8 mouse cellular contexts compared by ENCODE assay signal in genomic region chr16:44502895-44503575, GRCm38 (mm10). TPM values are rescaled to one million over a fixed set of nuclear protein-coding genes. Genes with fewer than 3 reads are reported as not detected.
DNase-seq lines count a peak whose midpoint lies in the region; ATAC-seq and TF ChIP-seq lines count a peak whose summit lies in the region.
"Had no signal": no experiment of that assay in that cellular context is flagged by ENCODE, and none has a peak within 500 bp of the region (broad histone marks: within the 10 kb centered on the region; RNA-seq: fewer than 3 reads in every experiment).

No protein-coding gene starts in this region.

- peaks cover 5% of the 10 kb centered on the region for H3K9me3 ChIP-seq in heart, embryonic 10.5 days
- H3K9me3 ChIP-seq in limb, embryonic 14.5 days (ENCODE audit: control insufficient read depth, low read length), result no peaks in the 10 kb centered on the region

- H3K27ac ChIP-seq in heart, embryonic 10.5 days, result peak overlapping the region; percentile 5; the same call in 1 of the 2 replicates
- H3K27ac ChIP-seq in limb, embryonic 14.5 days (replicated peaks; ENCODE audit: low read depth, low read length), result 0 out of 2 replicates have a peak overlapping the region, but pooled peaks have one; percentile 8
- H3K27ac ChIP-seq: forebrain, embryonic 10.5 days had no signal

- TF ChIP-seq POLR2A in limb, embryonic 14.5 days (IDR thresholded peaks at IDR 0.05; ENCODE audit: borderline replicate concordance, extremely low read depth, insufficient read depth, insufficient read length), result no peak

- no peak overlapping the region for H3K9ac ChIP-seq in limb, embryonic 14.5 days (ENCODE audit: low read depth, low read length, severe bottlenecking)

- no peak overlapping the region for H3K4me2 ChIP-seq in limb, embryonic 14.5 days (replicated peaks; ENCODE audit: low read depth, low read length, severe bottlenecking)

- WGBS in heart, embryonic 10.5 days, result 57% methylated on average over 8 of the region's 8 CpGs
- 74% methylated on average over 8 of the region's 8 CpGs for WGBS in limb, embryonic 14.5 days

- peaks cover 19% of the 10 kb centered on the region for H3K4me1 ChIP-seq in heart, embryonic 10.5 days
- H3K4me1 ChIP-seq in limb, embryonic 14.5 days (ENCODE audit: control insufficient read depth, insufficient read depth, low read length), result peaks cover 23% of the 10 kb centered on the region

- H3K27me3 ChIP-seq in heart, embryonic 10.5 days (ENCODE audit: insufficient read depth, poor library complexity, severe bottlenecking), result no peaks in the 10 kb centered on the region
- H3K27me3 ChIP-seq in limb, embryonic 14.5 days (ENCODE audit: control insufficient read depth, insufficient read depth, low read length), result no peaks in the 10 kb centered on the region

- no peak overlapping the region for H3K4me3 ChIP-seq in heart, embryonic 10.5 days
- H3K4me3 ChIP-seq in limb, embryonic 14.5 days (replicated peaks; ENCODE audit: low read length), result no peak overlapping the region
- H3K4me3 ChIP-seq: forebrain, embryonic 10.5 days had no signal

- H3K36me3 ChIP-seq in heart, embryonic 10.5 days, result peaks cover 62% of the 10 kb centered on the region
- peaks cover 84% of the 10 kb centered on the region for H3K36me3 ChIP-seq in limb, embryonic 14.5 days (ENCODE audit: control insufficient read depth, insufficient read depth, low read length)

- peak; percentile 47; the same call in 1 of the 2 replicates for ATAC-seq in limb, embryonic 14.5 days (ENCODE audit: low FRiP score, low read depth)

- peak; percentile 66 for DNase-seq in retina, postnatal 1 day
- no peak for DNase-seq in retina, embryonic 14.5 days (ENCODE audit: low spot score)
- no peak for DNase-seq in heart, embryonic 10.5 days (ENCODE audit: low spot score)
- peak; percentile 60 for DNase-seq in limb, embryonic 14.5 days (ENCODE audit: low spot score)
- DNase-seq in T-cell, adult 2 months (ENCODE audit: low spot score), result no peak
- no peak for DNase-seq in urinary bladder, postnatal 36 days (ENCODE audit: low spot score in 2 of 2)
- DNase-seq in adipocyte (ENCODE audit: low spot score), result no peak

RNA-seq across cellular contexts. Expression of gene Boc, which starts 55.7 kb away (rescaled TPM):
- polyA plus RNA-seq in heart, embryonic 10.5 days (2016; fragmentation: Nextera tagmentation; extraction: Ambion mirVana), result 5.4 and 8.7 TPM in 2 replicates
- polyA plus RNA-seq in limb, embryonic 14.5 days (2012; rRNA removed), result 91.4 and 121 TPM in 2 replicates
- 59.8 and 72.3 TPM in 2 replicates for polyA plus RNA-seq in limb, embryonic 14.5 days (2014; fragmentation: Nextera tagmentation; extraction: Ambion mirVana)

Comparison
In these comparisons a context has a peak if more than half of its experiments do, and no peak if none do; other contexts are left out.
1. DNase-seq: peak in retina, postnatal 1 day (single experiment) and limb, embryonic 14.5 days (single experiment); none in retina, embryonic 14.5 days (single experiment), heart, embryonic 10.5 days (single experiment), T-cell, adult 2 months (single experiment), urinary bladder, postnatal 36 days (0 of 2) and adipocyte (single experiment).